Mouse (Mus musculus) liver, adult 2 months (tissue): ENCODE data around the gene Ren1.
A peak's percentile ranks its signal among the peaks of the same experiment; 100 is the strongest.

Source experiments
- CTCF ChIP-seq: fragments of 200-500 bp; IDR thresholded peaks from 2 replicates; pipeline ENCODE4 v1.5.1; 2011; ENCODE audit warnings: low read depth, low read length, control low read depth
- POLR2A ChIP-seq: fragments of 200-500 bp; IDR thresholded peaks from 2 replicates; pipeline ENCODE4 v1.6.1; 2011; ENCODE audit warnings: low read length, control low read depth; ENCODE audit not compliant: insufficient read depth; ENCODE audit errors: extremely low read depth

DNA sequence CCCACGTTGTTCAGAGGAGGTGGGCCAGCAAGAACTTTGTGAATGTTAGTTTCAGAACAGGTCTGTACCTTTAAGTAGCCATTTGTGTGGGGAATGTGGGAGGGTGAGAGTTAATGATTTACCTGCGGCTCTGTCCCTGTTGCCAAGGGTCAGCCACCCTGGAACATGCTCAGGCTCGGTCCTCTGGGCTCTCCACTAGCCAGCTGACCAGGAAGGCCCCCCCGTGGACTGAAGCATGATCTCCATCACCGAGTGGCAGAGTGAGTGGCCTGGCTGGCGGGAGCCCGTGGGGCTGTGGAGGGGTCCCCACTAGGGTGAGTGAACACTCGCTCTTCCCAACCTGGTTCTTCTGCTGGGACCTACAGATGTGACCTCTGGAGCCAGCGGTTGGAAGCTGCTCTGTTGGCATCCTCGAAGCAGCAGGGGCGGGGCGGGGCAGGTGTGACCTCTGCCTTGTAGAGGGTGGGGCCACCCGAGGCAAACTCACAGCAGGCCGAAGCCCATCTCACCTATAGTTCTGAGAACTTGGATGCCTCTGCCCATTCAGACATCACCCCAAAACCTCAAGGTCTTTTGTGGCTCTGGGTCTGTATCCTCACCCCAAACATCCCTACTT, 40.5 kb upstream of the Ren1 start, which contains the start of gene Golt1a:
- no peak for TF ChIP-seq CTCF
- 0 out of 2 replicates have a peak, but pooled peaks have one; percentile 46 for TF ChIP-seq POLR2A
